Mouse (Mus musculus): ENCODE measurements around the gene Mbd5.

Mbd5 gene

DNA sequence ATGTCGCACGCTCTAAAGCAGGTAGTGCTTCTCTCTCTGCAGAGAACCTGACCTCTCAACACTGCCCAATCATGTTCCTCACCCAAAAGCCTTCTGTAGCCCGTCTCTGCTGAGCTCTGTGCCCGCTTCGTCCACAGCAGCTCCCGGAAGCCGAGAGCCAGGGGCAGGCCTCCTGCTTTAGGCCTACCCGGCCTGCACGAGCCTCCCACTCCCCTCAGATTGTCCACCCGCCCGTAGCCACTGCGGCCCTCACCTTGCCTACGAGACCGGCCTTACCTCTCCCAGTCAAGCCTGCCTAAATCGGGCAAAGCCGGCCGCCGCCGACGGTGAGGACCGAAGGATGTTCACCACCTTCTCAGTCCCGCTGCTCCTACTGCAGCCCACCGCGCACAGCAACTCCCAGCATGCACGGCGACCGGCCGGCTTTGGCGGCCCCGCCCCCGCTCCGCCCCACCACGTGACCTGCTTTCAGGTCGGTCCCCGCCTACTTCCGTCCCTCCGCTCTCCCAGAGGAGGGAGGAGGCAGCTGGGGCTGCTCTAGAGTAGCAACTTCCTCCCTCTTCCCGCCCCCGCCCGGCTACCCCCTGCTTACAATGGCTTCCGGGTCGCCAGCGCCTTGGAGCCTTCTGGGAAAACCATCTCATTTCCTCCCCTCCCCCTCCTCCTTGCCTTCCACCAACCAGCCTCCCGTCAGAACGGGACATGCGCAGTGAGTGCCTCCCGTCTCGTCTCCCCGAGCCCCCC is at the start of gene Mbd5:
Mbd5 (plus strand) TSS at position 668 of the 744 bp plus-strand sequence.
- peak; percentile 94 for DNase-seq (ENCODE audit: low read depth)

GRCm38 (mm10) chr2:48908866-48909265 is 40.4 kb upstream of the Mbd5 start:
- DNase-seq (ENCODE audit: low read depth), result no peak

DNA sequence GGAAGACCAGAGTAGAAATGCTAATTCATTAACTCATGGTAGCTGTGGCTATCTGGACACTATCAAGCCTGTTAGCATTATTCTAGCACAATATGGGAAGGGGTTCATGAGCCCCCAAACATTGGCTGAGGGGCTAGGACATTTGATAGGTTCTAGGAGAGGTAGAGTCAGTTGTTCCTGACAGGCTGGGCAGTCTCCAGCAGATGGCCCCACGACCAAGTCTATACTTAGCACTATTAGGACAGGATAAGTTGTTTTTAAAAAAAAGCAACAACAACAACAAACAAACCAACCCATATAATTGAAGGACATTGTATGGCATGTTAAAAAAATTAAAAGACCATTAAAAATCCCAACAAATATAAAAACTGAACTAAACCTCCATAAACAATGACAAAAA is 35.1 kb upstream of the Mbd5 start:
- DNase-seq (ENCODE audit: low read depth), result no peak

DNA sequence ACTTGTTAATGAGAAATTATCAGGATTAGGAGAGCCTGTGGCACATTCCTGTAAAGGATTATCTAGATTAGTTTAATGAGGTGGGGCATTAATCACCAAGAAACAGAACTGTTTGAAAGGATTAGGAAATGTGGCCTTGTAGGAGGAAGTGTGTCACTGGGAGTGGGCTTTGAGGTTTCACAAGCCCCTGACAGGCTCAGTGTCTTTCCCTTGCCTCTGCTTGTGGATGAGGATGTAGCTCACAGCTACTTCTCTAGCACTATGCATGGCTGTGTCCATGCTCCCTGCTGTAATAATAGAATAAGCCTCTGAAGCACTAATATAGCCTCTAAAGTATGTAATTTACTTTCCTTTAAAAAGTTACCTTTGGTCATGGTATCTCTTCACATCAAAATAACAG is 33.5 kb upstream of the Mbd5 start:
- DNase-seq (ENCODE audit: low read depth), result no peak

DNA sequence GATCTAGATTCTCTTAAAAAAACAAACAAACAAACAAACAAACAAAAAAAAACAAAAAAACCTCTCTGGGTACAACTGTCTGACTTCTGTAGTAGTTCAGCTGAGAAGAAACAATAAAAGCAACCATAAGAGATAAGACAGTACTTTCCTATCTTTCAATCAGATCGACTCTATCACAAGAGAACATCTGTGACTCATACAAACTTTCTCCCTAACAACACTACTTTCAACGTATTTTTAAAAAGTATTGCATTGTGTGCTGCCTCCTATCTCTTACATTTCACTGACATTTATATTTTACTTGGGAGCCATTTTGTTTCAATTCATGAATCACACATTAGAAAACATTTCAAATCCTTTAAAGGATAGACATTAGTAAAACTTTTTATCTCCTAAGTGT is 14.2 kb upstream of the Mbd5 start:
- no peak for DNase-seq (ENCODE audit: low read depth)

- DNase-seq (ENCODE audit: low read depth), result no peak
Observed at GRCm38 (mm10) chr2:48947761-48948160, 1.5 kb upstream of the Mbd5 start.

- DNase-seq (ENCODE audit: low read depth), result no peak
Observed at GRCm38 (mm10) chr2:48949743-48950251, 489 bp downstream of the Mbd5 start.

DNA sequence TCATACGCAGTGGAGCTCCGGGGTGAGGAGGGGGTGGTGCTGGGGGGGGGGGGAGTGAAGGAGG is 776 bp downstream of the Mbd5 start, which contains the start of gene Orc4:
Orc4 (minus strand) TSS at position 26 of the 64 bp plus-strand sequence.
- DNase-seq (ENCODE audit: low read depth), result no peak

- DNase-seq (ENCODE audit: low read depth), result no peak
Observed at GRCm38 (mm10) chr2:48950316-48950880, 1.1 kb downstream of the Mbd5 start.

GRCm38 (mm10) chr2:48956591-48956990 is 7.3 kb downstream of the Mbd5 start:
- no peak for DNase-seq (ENCODE audit: low read depth)

GRCm38 (mm10) chr2:48978920-48979319 is 29.6 kb downstream of the Mbd5 start:
- DNase-seq (ENCODE audit: low read depth), result no peak

- DNase-seq (ENCODE audit: low read depth), result no peak
Observed at GRCm38 (mm10) chr2:48990322-48990721, 41.0 kb downstream of the Mbd5 start.

- DNase-seq (ENCODE audit: low read depth), result no peak
Observed at GRCm38 (mm10) chr2:49040481-49040880, 91.2 kb downstream of the Mbd5 start.

DNA sequence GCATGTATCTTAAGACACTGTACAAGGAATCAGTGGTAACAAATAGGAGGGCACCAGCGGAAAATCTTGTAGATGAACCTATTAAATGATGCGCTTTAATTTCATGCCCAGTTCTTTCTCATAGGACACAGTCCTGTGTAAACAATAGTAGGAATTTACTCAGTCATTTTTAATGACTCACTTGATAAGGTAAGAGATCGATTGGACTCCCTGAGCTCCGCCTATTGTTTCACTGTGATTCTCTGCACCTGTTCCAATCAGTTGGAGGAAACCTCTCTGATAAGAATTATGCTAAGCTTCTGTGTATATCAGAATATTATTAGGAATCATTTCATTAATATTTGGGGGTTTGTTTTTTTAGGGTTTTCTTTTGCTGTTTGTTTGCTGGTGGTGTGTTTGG is 100.7 kb downstream of the Mbd5 start:
- DNase-seq (ENCODE audit: low read depth), result no peak

DNA sequence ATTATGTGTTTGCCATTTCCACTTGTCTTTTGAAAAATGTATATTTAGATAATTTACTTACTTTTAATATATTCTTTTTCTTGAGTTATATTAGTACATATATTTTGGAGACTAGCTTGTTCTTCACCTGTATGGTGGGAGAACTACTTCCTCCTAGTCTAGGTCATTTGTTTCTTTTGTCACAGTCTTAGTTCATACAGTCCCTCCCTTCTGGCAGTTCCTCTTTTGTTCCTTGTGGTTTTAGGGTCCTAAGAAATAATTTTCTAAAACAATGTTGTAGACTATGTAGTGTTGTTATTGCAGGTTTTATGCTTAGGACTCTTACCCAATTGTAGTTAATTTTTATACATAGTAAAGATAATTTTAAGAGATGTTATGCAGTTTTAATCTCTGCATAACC is 118.6 kb downstream of the Mbd5 start:
- DNase-seq (ENCODE audit: low read depth), result no peak

DNA sequence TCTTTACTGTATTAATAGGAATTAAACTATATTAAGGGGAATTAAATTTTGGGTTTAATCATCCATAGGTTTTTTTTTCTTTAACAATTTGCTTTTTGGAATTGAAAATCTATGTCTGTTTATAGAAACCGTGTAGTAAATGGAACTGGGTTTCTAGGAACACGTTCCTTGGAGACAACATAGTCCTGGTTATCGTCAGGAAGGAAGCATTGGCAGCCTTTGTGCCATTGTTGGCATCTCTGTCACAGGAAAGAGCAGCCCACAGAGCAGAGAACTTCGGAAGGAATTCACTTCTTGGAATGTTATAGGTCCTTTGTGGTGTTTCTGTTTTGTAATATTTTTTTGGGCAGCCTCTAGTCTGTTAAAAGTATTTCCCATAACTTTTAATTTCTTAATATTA is 135.7 kb downstream of the Mbd5 start:
- no peak for DNase-seq (ENCODE audit: low read depth)

DNA sequence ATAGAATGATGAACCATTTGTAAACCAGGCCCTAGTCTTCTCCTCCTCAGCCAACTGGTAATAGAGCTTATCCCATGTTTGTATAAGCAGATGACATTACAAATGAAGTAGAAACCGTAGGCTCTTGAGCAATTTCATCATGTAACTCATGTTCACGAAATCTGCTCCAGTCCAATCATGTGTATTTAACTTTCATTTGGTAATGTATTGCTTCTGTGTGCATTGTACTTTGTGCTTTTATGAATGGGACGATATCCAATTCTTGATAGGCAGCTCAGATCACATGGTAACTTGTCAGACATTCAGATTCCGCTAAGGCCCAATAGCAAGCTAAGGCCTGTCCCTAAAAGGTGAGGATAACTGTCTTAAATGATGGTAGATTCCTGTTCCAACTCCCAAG is 141.5 kb downstream of the Mbd5 start:
- no peak for DNase-seq (ENCODE audit: low read depth)

DNA sequence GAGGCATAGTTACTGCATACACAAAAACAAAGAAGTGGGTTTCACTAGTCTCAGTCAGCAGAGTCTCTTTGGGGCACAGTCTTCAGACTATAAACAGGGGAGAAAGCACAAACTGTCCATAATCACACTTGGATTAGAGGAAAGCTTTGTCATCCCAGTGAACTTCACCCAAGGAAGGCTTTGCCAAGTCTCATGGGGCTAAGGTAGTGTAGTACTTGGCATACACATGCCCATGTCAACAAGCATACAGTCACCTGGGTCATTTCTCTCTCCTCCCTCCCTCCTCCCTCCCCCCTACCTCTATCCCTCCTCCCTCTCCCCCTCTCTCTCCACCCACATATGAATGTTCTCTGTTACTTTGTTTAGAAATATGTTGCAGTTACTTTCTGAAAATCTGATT is 147.5 kb downstream of the Mbd5 start:
- no peak for DNase-seq (ENCODE audit: low read depth)

- no peak for DNase-seq (ENCODE audit: low read depth)
Observed at GRCm38 (mm10) chr2:49108906-49109305, 159.6 kb downstream of the Mbd5 start.

- no peak for DNase-seq (ENCODE audit: low read depth)
Observed at GRCm38 (mm10) chr2:49119875-49120274, 170.6 kb downstream of the Mbd5 start.

DNA sequence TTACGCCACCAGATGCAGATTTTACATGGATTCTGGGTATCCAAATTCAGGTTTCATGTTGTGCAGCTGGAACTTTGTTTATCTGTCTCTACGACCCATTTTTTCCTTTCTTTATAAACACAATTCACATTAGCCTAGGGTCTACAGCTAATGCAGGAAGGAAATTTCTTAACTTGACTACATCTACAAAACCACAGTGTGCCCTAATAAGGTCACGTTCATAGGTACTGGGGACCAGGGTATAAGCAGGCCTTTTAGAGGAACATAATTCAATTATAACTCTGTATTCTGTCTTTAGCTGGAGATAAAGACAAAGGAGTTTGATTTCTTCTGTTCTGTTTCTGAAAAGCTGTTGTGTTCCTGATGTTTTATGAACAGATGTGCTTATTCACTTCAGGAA is 172.3 kb downstream of the Mbd5 start:
- no peak for DNase-seq (ENCODE audit: low read depth)

DNA sequence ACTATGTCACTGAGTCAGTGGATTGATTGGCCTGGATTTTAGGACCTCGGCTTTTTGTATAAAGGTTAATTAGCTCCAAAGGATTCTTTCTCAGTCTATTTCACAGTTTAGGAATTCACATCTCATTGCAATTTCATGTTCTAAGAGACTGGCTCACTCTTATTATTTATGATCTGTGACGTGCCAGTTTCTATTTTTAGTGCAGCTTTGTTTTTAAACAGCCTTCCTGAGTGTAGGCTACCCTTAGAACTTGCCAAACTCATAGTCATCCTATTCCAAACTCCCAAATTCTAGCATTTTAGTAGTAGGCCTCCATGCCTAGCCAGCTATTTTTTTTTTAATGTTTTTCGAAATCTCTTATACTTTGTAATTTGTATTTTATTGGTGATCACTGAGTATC is 192.9 kb downstream of the Mbd5 start:
- no peak for DNase-seq (ENCODE audit: low read depth)

DNA sequence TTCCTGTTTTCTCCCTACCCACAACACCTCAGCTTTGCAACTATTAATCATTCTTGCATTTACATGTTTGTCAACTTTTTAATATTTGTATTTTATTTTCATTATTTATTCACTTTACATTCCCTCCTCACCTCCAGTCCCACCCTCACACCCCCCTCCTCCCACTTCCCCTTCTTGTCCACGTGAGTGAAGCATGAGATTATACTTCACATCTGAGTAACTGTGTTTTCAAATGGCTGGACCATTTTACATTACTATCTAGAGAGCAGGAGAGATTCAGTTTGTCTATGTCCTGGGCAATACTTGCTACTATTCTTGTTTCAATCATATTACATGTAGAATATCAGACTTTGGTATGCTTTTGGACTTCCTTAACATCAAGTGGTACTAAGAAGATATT is 204.3 kb downstream of the Mbd5 start:
- DNase-seq (ENCODE audit: low read depth), result no peak

DNA sequence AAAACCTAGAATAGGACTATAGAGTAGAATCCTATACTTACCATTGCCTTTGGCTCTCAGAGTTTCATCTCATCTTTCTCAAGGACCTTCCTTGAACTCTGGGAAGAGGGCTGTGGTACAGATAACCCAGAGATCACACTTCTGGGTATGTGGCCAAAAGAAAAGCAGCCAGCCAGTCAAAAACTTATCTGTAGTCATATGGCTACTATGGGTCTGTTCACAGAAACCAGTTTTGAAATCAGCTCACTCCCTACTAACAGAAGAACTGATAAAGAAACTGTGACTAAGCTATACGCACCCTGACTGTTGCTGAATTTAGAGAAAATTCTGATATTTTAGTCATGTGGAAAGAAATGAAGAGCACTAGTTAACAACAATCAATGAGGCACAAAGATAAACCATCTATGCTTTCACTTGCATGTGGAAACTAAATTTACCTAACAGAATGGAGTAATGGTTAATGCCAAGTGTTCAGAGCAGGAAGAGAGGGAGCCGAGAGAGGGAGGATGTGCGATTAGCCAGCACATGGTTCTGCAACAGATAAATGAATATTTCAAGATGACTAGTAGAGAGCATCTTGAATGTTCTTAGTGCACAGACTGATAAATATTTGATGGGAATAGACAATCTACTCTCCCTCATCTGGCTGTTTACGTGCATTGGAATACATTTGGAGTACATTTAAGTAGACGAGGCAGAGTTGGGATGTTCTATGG is 211.1 kb downstream of the Mbd5 start:
- peak; percentile 42 for DNase-seq (ENCODE audit: low read depth)
